Comparison of ENCODE assay signal across 25 mouse cellular contexts in the genomic region with DNA sequence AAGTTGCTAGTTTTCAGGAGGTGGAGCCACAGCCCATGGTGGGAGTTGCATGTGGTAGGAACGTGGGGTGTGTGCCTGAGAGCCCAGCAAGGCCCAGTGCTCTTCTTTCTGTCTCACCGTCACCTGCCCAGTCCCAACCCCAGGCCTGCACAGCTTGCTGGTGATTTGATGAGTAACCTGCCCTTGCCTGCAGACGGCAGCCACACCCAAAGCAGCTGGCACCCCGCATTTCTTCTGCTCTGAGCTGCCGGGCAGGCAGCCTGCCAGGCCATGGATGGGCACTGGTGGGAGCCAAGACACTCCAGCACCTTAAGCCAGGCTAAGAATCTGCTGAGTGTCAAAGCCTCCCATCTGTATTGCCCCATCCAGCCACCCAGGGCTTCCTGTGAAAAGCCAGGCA. TPM values are rescaled to one million over a fixed set of nuclear protein-coding genes. Genes with fewer than 3 reads are reported as not detected.
DNase-seq lines count a peak whose midpoint lies in the region; ATAC-seq and TF ChIP-seq lines count a peak whose summit lies in the region.
"Had no signal": no experiment of that assay in that cellular context is flagged by ENCODE, and none has a peak within 500 bp of the region (broad histone marks: within the 10 kb centered on the region; RNA-seq: fewer than 3 reads in every experiment).

No protein-coding gene starts in this region.

- no peaks in the 10 kb centered on the region for H3K9me3 ChIP-seq in hindbrain, embryonic 11.5 days (ENCODE audit: control insufficient read depth, low read length)
- H3K9me3 ChIP-seq: forebrain, embryonic 12.5 days; hindbrain, embryonic 13.5 days; limb, embryonic 15.5 days had no signal

- no peak for TF ChIP-seq CTCF in gastrocnemius, adult 2 months (IDR thresholded peaks at IDR 0.05)

- no peak overlapping the region for H3K9ac ChIP-seq in hindbrain, embryonic 11.5 days (ENCODE audit: low read depth, low read length)
- H3K9ac ChIP-seq: forebrain, embryonic 12.5 days; hindbrain, embryonic 13.5 days; limb, embryonic 15.5 days had no signal

- peak; percentile 49 for DNase-seq in gastrocnemius, adult 2 months
- DNase-seq in gastrocnemius, postnatal 4 days (ENCODE audit: low spot score in 2 of 2) = no peak
- peak; percentile 40 for DNase-seq in urinary bladder, postnatal 14 days (ENCODE audit: low spot score)
- DNase-seq in urinary bladder, postnatal 10 days (ENCODE audit: low spot score) = no peak
- DNase-seq in hindbrain, embryonic 11.5 days (ENCODE audit: low spot score) = no peak
- no peak for DNase-seq in adrenal gland, postnatal 14 days
- DNase-seq: cerebellum, adult 11-12 months; heart, adult 2 months; kidney, adult 11 months; kidney, postnatal 4 days; layer of hippocampus, adult 9-11 months; lung, adult 18-20 months; lung, postnatal 10 days; right cerebral cortex, postnatal 14 days; spleen, adult 18-20 months; thymus, postnatal 14 days had no signal

- H3K36me3 ChIP-seq in hindbrain, embryonic 11.5 days (ENCODE audit: control insufficient read depth, insufficient read depth, low read length) = no peaks in the 10 kb centered on the region
- H3K36me3 ChIP-seq: forebrain, embryonic 12.5 days; hindbrain, embryonic 13.5 days; limb, embryonic 15.5 days had no signal

- H3K4me1 ChIP-seq in hindbrain, embryonic 11.5 days (replicated peaks; ENCODE audit: control insufficient read depth, insufficient read depth, low read length) = no peaks in the 10 kb centered on the region

- no peak overlapping the region for H3K27ac ChIP-seq in gastrocnemius, adult 2 months
- no peak overlapping the region for H3K27ac ChIP-seq in hindbrain, embryonic 11.5 days (ENCODE audit: low read depth, low read length)
- H3K27ac ChIP-seq: forebrain, embryonic 12.5 days; heart, adult 2 months; hindbrain, embryonic 13.5 days; limb, embryonic 15.5 days had no signal

- 83% methylated on average over 5 of the region's 5 CpGs for WGBS in hindbrain, embryonic 11.5 days

- no peak overlapping the region for H3K4me2 ChIP-seq in hindbrain, embryonic 11.5 days (replicated peaks; ENCODE audit: low read depth, low read length)
- H3K4me2 ChIP-seq: forebrain, embryonic 12.5 days; hindbrain, embryonic 13.5 days; limb, embryonic 15.5 days; midbrain, embryonic 11.5 days had no signal

- peaks cover under 1% of the 10 kb centered on the region for H3K27me3 ChIP-seq in hindbrain, embryonic 11.5 days (ENCODE audit: control insufficient read depth, insufficient read depth, low read length)

- no peak overlapping the region for H3K4me3 ChIP-seq in gastrocnemius, adult 2 months
- no peak overlapping the region for H3K4me3 ChIP-seq in hindbrain, embryonic 11.5 days (ENCODE audit: low read depth, low read length)
- H3K4me3 ChIP-seq: forebrain, embryonic 12.5 days; heart, adult 2 months; hindbrain, embryonic 13.5 days; limb, embryonic 15.5 days had no signal

- intact Hi-C loops in gastrocnemius, adult 2 months (cut with DNase I) = no loop called here

- peak; percentile 74 for ATAC-seq in erythroid progenitor cell, adult 5-6 weeks (replicated peaks; ENCODE audit: low FRiP score, poor library complexity, severe bottlenecking)
- ATAC-seq in hindbrain, embryonic 11.5 days (ENCODE audit: low FRiP score) = no peak

RNA-seq across cellular contexts. Expression of a gene that starts 6.8 kb away (rescaled TPM):
- total RNA-seq in gastrocnemius, adult 2 months (2021) = not detected
- total RNA-seq in gastrocnemius, postnatal 4 days (2021) = under 1 TPM; 0.42 to 0.49 TPM
- total RNA-seq in erythroid progenitor cell, adult 5-6 weeks (2015; ENCODE audit: low replicate concordance) = not detected in 2 replicates
- total RNA-seq in erythroid progenitor cell, adult 5-6 weeks (2017; ENCODE audit: low replicate concordance) = not detected in 2 replicates
- 0.08 and 0.22 TPM in 2 replicates for polyA plus RNA-seq in hindbrain, embryonic 11.5 days (2014; fragmentation: Nextera tagmentation; extraction: Ambion mirVana)
- not detected in 2 replicates for total RNA-seq in adrenal gland, postnatal 14 days (2021)
- total RNA-seq: adrenal gland, postnatal 4 days; common myeloid progenitor, adult 5-6 weeks; heart, adult 2 months; heart, postnatal 25 days; neutrophil, adult 5-6 weeks had no signal
- polyA plus RNA-seq: hindbrain, embryonic 13.5 days had no signal

Comparison
In these comparisons a context has a peak if more than half of its experiments do, and no peak if none do; other contexts are left out.
1. DNase-seq: peak in gastrocnemius, adult 2 months (single experiment) and urinary bladder, postnatal 14 days (single experiment); none in gastrocnemius, postnatal 4 days (0 of 2), urinary bladder, postnatal 10 days (single experiment), hindbrain, embryonic 11.5 days (single experiment) and adrenal gland, postnatal 14 days (single experiment).